Mouse (Mus musculus): Measurements from ENCODE around the gene 4930486L24Rik. TPM values are rescaled to one million over a fixed set of nuclear protein-coding genes. Genes with fewer than 3 reads are reported as not detected.
"Not testable (repeated sequence)": the region's sequence is repeated elsewhere in the genome, so short reads cannot be mapped to it uniquely, and the experiment has no call there.

The 4930486L24Rik gene
- not detected in 2 replicates for polyA plus RNA-seq (2016; fragmentation: Nextera tagmentation; extraction: Ambion mirVana)

DNA sequence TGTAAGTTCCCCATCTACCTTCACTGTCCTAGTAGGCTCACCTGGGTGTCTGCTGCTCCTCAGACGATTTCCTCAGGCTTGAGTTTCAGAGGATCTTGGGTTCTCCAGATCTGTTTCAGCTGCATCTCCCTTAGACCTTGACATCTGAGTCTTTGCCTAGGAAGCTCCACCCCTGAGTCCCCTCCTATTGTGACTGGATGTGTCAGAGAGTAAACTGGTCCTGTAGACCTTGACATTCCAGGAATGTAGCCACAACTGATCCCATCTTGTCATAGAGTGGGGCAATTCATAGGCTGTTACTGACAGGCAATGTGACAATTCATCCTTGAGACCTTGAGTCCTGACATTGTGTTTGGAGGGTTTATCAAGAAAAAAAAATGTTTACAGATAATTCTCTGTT lies at the start of gene 4930486L24Rik:
Gene 4930486L24Rik, minus strand, starts transcription at position 195 of the 400 bp plus-strand sequence.
- no peak within 1 kb of the TSS for H3K4me3 ChIP-seq
- no peaks in the 10 kb centered on the region for H3K36me3 ChIP-seq
- H3K27me3 ChIP-seq: no peaks in the 10 kb centered on the region
- no peak for ATAC-seq (ENCODE audit: insufficient number of reproducible peaks, insufficient read depth, low FRiP score, low TSS enrichment)
- no peaks in the 10 kb centered on the region for H3K9me3 ChIP-seq
- no peak within 1 kb of the TSS for H3K9ac ChIP-seq
- H3K4me1 ChIP-seq: no peaks in the 10 kb centered on the region
- 75% methylated on average over 1 of the region's 1 CpGs for WGBS
- H3K27ac ChIP-seq: no peak within 1 kb of the TSS
- H3K4me2 ChIP-seq (replicated peaks): no peak within 1 kb of the TSS

DNA sequence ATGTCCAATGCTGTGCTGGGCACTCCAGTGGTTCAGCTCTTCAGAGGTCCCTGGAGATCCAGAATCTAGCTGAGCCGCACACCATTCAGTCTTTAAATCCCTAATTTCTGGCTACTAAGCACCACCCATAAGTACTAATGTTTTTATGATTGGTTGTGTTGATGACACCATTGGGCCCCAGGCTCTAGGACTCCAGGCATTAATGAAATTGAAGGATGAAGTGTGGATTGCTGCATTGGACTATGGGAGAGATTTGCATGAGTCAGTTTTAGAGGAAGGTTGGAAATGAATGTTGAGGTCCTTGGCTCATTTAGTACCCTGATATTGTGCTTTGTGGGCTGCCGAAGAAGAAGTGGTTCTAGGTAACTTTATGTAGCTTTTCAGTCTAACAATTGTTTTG lies 40.5 kb upstream of the 4930486L24Rik start, which contains the start of gene Tpbpb:
Gene Tpbpb, minus strand, starts transcription at position 101 of the 400 bp plus-strand sequence.
- WGBS: 88% methylated on average over 2 of the region's 2 CpGs
- H3K9me3 ChIP-seq; H3K27me3 ChIP-seq; H3K36me3 ChIP-seq; H3K4me2 ChIP-seq (replicated peaks); H3K27ac ChIP-seq; H3K4me1 ChIP-seq; ATAC-seq (ENCODE audit: insufficient number of reproducible peaks, insufficient read depth, low FRiP score, low TSS enrichment); H3K9ac ChIP-seq; H3K4me3 ChIP-seq: not testable (repeated sequence)

DNA sequence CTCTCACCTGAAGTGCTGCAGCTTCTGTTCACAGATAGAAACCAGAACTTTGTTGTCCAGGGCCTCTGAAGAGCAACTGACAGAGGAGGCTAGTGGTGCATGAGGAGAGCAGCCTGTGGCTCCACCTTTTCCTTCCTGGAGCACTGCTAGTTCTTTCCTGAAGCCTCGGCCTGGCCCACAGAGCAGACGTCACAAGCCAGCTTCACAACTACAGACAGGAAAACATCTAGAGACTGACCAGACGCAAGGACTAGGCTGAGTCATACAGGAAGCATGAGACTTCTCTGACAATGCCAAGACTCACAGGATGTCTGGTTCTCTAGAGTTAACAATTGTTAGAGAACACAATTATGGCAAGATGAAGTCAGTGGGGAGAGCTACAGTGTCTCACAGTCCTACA lies 33.1 kb upstream of the 4930486L24Rik start, which contains the start of gene Ctla2b:
Gene Ctla2b, minus strand, starts transcription at position 120 of the 400 bp plus-strand sequence.
- Histone ChIP-seq H3K36me3 (no peaks in the 10 kb centered on the region), H3K27ac (no peak within 1 kb of the TSS), H3K9me3 (no peaks in the 10 kb centered on the region), H3K4me1 (no peaks in the 10 kb centered on the region), H3K27me3 (no peaks in the 10 kb centered on the region), H3K9ac (no peak within 1 kb of the TSS), H3K4me2 (replicated peaks) (no peak within 1 kb of the TSS), H3K4me3 (no peak within 1 kb of the TSS)
- 73% methylated on average over 3 of the region's 3 CpGs for WGBS
- ATAC-seq (ENCODE audit: insufficient number of reproducible peaks, insufficient read depth, low FRiP score, low TSS enrichment): no peak

GRCm38 (mm10) chr13:60896794-60897193 lies 32.5 kb upstream of the 4930486L24Rik start, which contains the start of gene Gm49392:
Gene Gm49392 (minus strand): TSS chr13:60896894.
- 80% methylated on average over 8 of the region's 8 CpGs for WGBS
- not testable (repeated sequence) for H3K36me3 ChIP-seq; H3K4me3 ChIP-seq; H3K9me3 ChIP-seq; H3K27me3 ChIP-seq; H3K27ac ChIP-seq; ATAC-seq (ENCODE audit: insufficient number of reproducible peaks, insufficient read depth, low FRiP score, low TSS enrichment); H3K4me2 ChIP-seq (replicated peaks); H3K4me1 ChIP-seq; H3K9ac ChIP-seq

DNA sequence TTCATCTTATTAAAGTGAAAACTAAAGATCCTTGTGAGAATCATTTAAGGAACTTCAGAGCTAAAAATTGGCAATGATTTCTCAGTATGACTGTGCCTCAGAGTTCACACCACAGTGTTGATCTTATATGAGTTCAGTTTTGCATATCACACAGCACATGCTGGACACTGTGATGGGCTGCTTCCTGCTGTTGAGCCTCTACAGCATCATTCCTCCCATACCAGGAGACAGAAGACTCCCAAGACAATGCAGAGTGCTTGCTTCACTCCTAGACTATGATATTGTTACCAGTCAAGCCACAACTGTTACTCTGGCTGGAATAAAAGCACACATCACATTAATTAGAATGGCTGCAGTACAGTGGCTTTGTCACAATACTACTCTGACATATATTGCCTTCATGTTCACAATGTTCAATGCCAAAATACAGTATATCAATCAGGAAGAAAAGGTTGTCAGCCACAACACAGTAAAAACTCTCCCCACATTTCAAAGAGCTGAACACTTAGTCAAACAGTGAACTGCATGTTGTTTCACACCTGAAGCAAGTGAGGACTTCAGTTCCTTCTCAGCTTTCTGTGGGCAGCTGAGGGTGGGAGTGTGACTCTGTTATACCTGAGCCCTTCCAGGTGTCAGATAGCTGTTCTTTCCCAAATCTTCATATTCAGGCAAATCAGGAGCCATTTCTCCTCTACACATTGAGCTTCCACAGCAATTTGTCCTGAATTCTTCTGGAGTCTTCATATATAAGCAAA lies 31.3 kb upstream of the 4930486L24Rik start:
- no peaks in the 10 kb centered on the region for H3K4me1 ChIP-seq
- no peak overlapping the region for H3K27ac ChIP-seq
- no peak for ATAC-seq (ENCODE audit: insufficient number of reproducible peaks, insufficient read depth, low FRiP score, low TSS enrichment)
- no peaks in the 10 kb centered on the region for H3K9me3 ChIP-seq
- H3K4me2 ChIP-seq (replicated peaks): no peak overlapping the region
- no peaks in the 10 kb centered on the region for H3K36me3 ChIP-seq
- no peak overlapping the region for H3K4me3 ChIP-seq
- no peaks in the 10 kb centered on the region for H3K27me3 ChIP-seq
- no peak overlapping the region for H3K9ac ChIP-seq

- Histone ChIP-seq H3K9ac (no peak overlapping the region), H3K27ac (no peak overlapping the region), H3K4me2 (replicated peaks) (no peak overlapping the region), H3K9me3 (no peaks in the 10 kb centered on the region), H3K4me1 (no peaks in the 10 kb centered on the region), H3K27me3 (no peaks in the 10 kb centered on the region), H3K36me3 (no peaks in the 10 kb centered on the region), H3K4me3 (no peak overlapping the region)
- no peak for ATAC-seq (ENCODE audit: insufficient number of reproducible peaks, insufficient read depth, low FRiP score, low TSS enrichment)
- 77% methylated on average over 1 of the region's 1 CpGs for WGBS
Observed at GRCm38 (mm10) chr13:60892301-60892700, 28.0 kb upstream of the 4930486L24Rik start.

DNA sequence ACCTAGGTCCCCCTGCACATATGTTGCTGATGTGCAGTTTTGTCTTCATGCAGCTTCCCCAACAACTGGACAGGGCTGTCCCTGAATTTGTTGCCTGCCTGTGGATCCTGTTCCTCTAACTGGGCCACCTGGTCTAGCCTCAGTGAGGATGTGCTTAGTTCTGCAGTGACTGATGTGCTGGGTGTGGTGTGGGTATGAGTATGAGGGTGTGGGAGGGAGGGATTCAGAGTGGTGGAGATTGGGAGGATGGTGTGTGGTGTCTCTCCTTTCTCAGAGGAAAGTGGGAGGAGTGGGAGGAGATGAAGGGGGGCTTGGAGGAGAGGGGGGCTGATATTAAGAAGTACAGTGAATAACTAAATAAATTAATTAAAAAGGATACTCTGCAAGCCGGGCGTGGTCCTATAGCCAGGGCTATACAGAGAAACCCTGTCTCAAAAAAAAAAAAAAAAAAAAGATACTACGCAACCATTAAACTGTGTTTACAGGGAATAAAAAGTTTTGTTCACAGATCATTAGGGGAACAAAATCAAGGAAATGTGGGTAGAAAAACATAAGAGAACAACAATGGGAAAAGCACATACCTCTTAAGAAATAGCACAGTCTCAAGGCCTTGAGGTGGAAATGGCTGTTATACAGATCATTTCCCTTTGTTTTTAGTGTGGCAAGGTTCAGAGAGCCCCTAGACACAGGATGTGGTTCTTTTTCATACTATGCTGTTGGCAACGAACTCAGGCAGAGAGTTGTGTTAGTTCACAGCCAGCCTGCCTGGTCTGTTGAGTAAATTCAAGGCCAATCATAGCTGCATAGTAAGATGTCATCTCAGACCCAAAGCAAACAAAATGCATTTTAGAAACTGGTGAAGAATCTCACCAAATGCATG lies 15.8 kb downstream of the 4930486L24Rik start:
- Histone ChIP-seq H3K9me3 (no peaks in the 10 kb centered on the region), H3K36me3 (no peaks in the 10 kb centered on the region), H3K27me3 (no peaks in the 10 kb centered on the region), H3K27ac (no peak overlapping the region), H3K4me2 (replicated peaks) (no peak overlapping the region), H3K4me1 (no peaks in the 10 kb centered on the region), H3K4me3 (no peak overlapping the region), H3K9ac (no peak overlapping the region)
- no peak for ATAC-seq (ENCODE audit: insufficient number of reproducible peaks, insufficient read depth, low FRiP score, low TSS enrichment)
- 77% methylated on average over 4 of the region's 4 CpGs for WGBS

- H3K27ac ChIP-seq: no peak overlapping the region
- no peak overlapping the region for H3K4me2 ChIP-seq (replicated peaks)
- no peaks in the 10 kb centered on the region for H3K9me3 ChIP-seq
- 89% methylated on average over 8 of the region's 8 CpGs for WGBS
- no peak for ATAC-seq (ENCODE audit: insufficient number of reproducible peaks, insufficient read depth, low FRiP score, low TSS enrichment)
- no peak overlapping the region for H3K9ac ChIP-seq
- no peaks in the 10 kb centered on the region for H3K36me3 ChIP-seq
- H3K4me3 ChIP-seq: no peak overlapping the region
- no peaks in the 10 kb centered on the region for H3K4me1 ChIP-seq
- no peaks in the 10 kb centered on the region for H3K27me3 ChIP-seq
Observed at GRCm38 (mm10) chr13:60843153-60843552, 21.1 kb downstream of the 4930486L24Rik start.

- WGBS: 79% methylated on average over 6 of the region's 6 CpGs
- Histone ChIP-seq H3K9me3 (no peaks in the 10 kb centered on the region), H3K27ac (no peak overlapping the region), H3K9ac (no peak overlapping the region), H3K4me3 (no peak overlapping the region), H3K4me2 (replicated peaks) (no peak overlapping the region), H3K4me1 (no peaks in the 10 kb centered on the region), H3K36me3 (no peaks in the 10 kb centered on the region), H3K27me3 (no peaks in the 10 kb centered on the region)
- no peak for ATAC-seq (ENCODE audit: insufficient number of reproducible peaks, insufficient read depth, low FRiP score, low TSS enrichment)
Observed at GRCm38 (mm10) chr13:60842703-60843102, 21.6 kb downstream of the 4930486L24Rik start.

DNA sequence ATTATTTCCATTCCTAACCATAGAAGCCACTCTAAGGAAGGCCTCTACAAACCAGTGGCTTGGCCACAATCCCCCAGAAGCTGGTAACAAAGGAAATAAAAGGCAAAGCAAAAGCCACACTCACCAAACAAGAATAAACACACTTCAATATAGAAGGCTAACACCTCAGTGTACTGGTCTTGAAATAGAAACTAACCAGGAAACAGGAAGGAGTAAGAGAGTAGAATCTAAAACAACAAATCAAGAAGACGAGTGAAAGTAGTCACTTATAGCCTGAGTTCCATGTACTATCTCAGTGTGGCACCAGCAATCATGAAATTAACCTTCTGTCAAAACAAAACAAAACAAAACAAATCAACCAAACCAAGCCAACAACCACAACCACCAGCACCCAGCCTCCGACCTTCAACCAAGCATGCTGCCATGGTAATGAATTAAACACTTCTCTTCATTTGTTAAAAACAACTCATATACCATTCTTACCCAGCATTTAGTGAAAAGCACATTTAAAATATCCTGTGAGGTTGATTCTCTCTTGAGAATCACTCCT lies 24.8 kb downstream of the 4930486L24Rik start:
- Histone ChIP-seq H3K27me3 (no peaks in the 10 kb centered on the region), H3K4me3 (no peak overlapping the region), H3K4me2 (replicated peaks) (no peak overlapping the region), H3K9me3 (no peaks in the 10 kb centered on the region), H3K36me3 (no peaks in the 10 kb centered on the region), H3K4me1 (no peaks in the 10 kb centered on the region), H3K9ac (no peak overlapping the region), H3K27ac (no peak overlapping the region)
- ATAC-seq (ENCODE audit: insufficient number of reproducible peaks, insufficient read depth, low FRiP score, low TSS enrichment): no peak
- 76% methylated on average over 2 of the region's 2 CpGs for WGBS

GRCm38 (mm10) chr13:60826052-60826451 lies 38.2 kb downstream of the 4930486L24Rik start:
- no peak overlapping the region for H3K9ac ChIP-seq
- no peak overlapping the region for H3K4me3 ChIP-seq
- no peak for ATAC-seq (ENCODE audit: insufficient number of reproducible peaks, insufficient read depth, low FRiP score, low TSS enrichment)
- H3K4me1 ChIP-seq: no peaks in the 10 kb centered on the region
- H3K27ac ChIP-seq: no peak overlapping the region
- no peaks in the 10 kb centered on the region for H3K36me3 ChIP-seq
- no peaks in the 10 kb centered on the region for H3K27me3 ChIP-seq
- H3K9me3 ChIP-seq: no peaks in the 10 kb centered on the region
- H3K4me2 ChIP-seq (replicated peaks): no peak overlapping the region
- WGBS: 65% methylated on average over 3 of the region's 3 CpGs
